Mouse (Mus musculus) liver, embryonic 13.5 days (tissue): ENCODE results near the gene Fbln1. TPM values are rescaled to one million over a fixed set of nuclear protein-coding genes. Genes with fewer than 3 reads are reported as not detected.

Experiments used
- ATAC-seq: fragments of 200-750 bp; cut with Nextera tagmentation; 2 replicates; pipeline ENCODE4 v1.8.0; 2017; ENCODE audit warnings: low read depth, mild to moderate bottlenecking, moderate number of reproducible peaks, moderate library complexity
- DNase-seq: peaks from one replicate; pipeline ENCODE4 v3.0.0; 2022
- H3K27ac ChIP-seq: fragments of 300-500 bp; sonication (generic); 2 replicates; pipeline ENCODE4 v1.5.1; 2015; ENCODE audit warnings: moderate library complexity, mild to moderate bottlenecking, inconsistent platforms
- H3K27me3 ChIP-seq: fragments of 300-500 bp; sonication (generic); 2 replicates; pipeline ENCODE4 v1.6.1; 2015; ENCODE audit warnings: mild to moderate bottlenecking, inconsistent platforms
- H3K36me3 ChIP-seq: fragments of 300-500 bp; sonication (generic); 2 replicates; pipeline ENCODE4 v1.6.1; 2015; ENCODE audit warnings: mild to moderate bottlenecking, inconsistent platforms
- H3K4me1 ChIP-seq: fragments of 300-500 bp; sonication (generic); replicated peaks from 2 replicates; pipeline ENCODE4 v1.6.1; 2015; ENCODE audit warnings: inconsistent platforms
- H3K4me2 ChIP-seq: fragments of 300-500 bp; sonication (generic); 2 replicates; pipeline ENCODE4 v1.6.1; 2015; ENCODE audit warnings: inconsistent platforms, mild to moderate bottlenecking, moderate library complexity
- H3K4me3 ChIP-seq: fragments of 300-500 bp; sonication (generic); replicated peaks from 2 replicates; pipeline ENCODE4 v1.5.1; 2015; ENCODE audit warnings: mild to moderate bottlenecking, inconsistent platforms
- H3K9ac ChIP-seq: fragments of 300-500 bp; sonication (generic); 2 replicates; pipeline ENCODE4 v1.6.1; 2015; ENCODE audit warnings: mild to moderate bottlenecking, inconsistent platforms
- H3K9me3 ChIP-seq: fragments of 300-500 bp; sonication (generic); replicated peaks from 2 replicates; pipeline ENCODE4 v1.6.1; 2016; ENCODE audit warnings: inconsistent platforms
- WGBS: fragments of 180-500 bp; shearing (Covaris S2); methylation state at CpG from one replicate; pipeline ENCODE4 v1.1.7; 2015; ENCODE audit not compliant: insufficient replicate concordance; 5-methylcytosine and 5-hydroxymethylcytosine counted together
- polyA plus RNA-seq: library from polyadenylated mRNA; unstranded; fragments of >200 nt; fragmentation: Nextera tagmentation; extraction: Ambion mirVana; gene quantifications from 2 replicates; pipeline ENCODE4 v1.2.1, GENCODE M21; 2015

The Fbln1 gene
- polyA plus RNA-seq, 1 experiment from 2014 or later: 10.4 TPM

DNA sequence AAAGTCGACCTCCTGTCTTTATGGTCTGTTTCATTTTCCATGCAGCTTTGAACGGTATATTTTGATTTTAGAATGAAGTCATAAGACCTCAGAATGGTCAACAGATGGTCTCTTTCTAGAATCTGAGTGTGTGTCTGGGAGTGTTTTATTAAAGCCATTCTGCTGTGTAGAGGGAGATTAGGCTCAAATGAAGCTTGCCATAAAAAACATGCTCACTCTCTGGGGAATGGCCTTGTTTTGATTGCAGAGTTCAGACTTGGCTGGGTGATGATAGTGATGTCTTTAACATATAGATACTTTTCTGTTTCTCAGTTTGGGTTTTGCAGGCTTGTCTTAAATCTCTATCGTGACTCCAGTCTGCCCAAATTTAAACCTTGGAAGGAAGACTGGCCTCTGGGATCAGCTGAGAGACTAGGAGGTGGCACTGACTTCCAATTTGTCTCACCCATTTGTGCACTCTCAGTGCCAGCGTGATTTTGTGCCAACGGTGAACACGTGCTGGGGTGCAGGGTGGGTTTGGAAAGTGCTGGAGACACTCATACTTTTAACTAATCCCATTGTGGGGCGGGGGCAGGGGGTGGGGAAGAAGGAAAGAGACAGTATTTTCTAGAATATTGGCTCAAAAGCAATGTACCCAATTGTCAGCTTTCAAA, 26.1 kb upstream of the Fbln1 start:
- no peak for DNase-seq
- H3K4me1 ChIP-seq: no peaks in the 10 kb centered on the region
- no peak overlapping the region for H3K27ac ChIP-seq
- no peaks in the 10 kb centered on the region for H3K9me3 ChIP-seq
- whole genome bisulfite sequencing: 59% methylated on average over 7 of the region's 7 CpGs
- no peaks in the 10 kb centered on the region for H3K27me3 ChIP-seq
- H3K4me2 ChIP-seq: no peak overlapping the region
- H3K9ac ChIP-seq: no peak overlapping the region
- ATAC-seq: no peak
- no peaks in the 10 kb centered on the region for H3K36me3 ChIP-seq
- H3K4me3 ChIP-seq: no peak overlapping the region

DNA sequence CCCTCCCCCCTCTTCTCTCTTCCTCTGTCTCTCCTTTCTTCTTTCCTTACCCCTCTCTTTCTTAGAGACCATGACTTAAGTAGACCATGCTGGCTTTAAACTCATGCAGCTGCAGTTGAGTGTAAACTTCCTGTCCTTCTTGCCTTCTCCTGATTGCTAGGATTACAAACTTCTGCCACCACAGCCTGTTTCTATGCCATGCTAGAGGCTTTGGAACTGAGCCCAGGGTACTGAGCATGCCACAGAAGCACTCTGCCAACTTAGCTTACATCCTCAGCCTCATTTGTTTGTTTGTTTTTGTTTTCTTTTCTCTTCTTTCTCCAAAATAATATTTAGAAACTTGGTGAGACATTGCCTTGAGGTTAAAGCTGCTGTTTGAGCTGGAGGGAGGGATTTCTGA, 25.4 kb upstream of the Fbln1 start:
- Histone ChIP-seq H3K4me1 (no peaks in the 10 kb centered on the region), H3K9ac (no peak overlapping the region), H3K4me2 (no peak overlapping the region), H3K27ac (no peak overlapping the region), H3K36me3 (no peaks in the 10 kb centered on the region), H3K4me3 (no peak overlapping the region), H3K27me3 (no peaks in the 10 kb centered on the region), H3K9me3 (no peaks in the 10 kb centered on the region)
- DNase-seq: no peak
- ATAC-seq: no peak

DNA sequence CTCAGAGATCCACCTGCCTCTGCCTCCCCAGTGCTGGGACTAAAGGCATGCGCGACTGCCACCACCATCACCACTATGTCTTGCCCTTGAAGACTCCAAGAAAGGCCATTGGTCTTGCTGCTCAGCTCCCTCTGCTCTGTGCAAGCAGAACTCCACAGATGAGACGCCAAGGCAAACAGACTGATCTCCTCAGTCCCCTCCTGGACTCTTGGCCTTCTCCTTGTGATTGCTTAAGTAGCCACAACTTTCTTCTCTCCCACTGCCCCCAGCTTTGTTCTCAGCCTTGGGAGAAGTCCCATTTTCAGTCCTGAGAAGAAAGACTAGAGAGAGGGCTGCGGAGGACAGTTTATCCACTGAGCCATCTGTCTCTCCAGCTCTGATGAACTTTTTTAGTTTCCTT, 23.7 kb upstream of the Fbln1 start:
- ATAC-seq (no peak), DNase-seq (no peak)
- H3K4me3 ChIP-seq: no peak overlapping the region
- no peak overlapping the region for H3K27ac ChIP-seq
- H3K4me1 ChIP-seq: no peaks in the 10 kb centered on the region
- H3K4me2 ChIP-seq: no peak overlapping the region
- H3K36me3 ChIP-seq: no peaks in the 10 kb centered on the region
- no peak overlapping the region for H3K9ac ChIP-seq
- WGBS: 67% methylated on average over 4 of the region's 4 CpGs
- no peaks in the 10 kb centered on the region for H3K9me3 ChIP-seq
- no peaks in the 10 kb centered on the region for H3K27me3 ChIP-seq

DNA sequence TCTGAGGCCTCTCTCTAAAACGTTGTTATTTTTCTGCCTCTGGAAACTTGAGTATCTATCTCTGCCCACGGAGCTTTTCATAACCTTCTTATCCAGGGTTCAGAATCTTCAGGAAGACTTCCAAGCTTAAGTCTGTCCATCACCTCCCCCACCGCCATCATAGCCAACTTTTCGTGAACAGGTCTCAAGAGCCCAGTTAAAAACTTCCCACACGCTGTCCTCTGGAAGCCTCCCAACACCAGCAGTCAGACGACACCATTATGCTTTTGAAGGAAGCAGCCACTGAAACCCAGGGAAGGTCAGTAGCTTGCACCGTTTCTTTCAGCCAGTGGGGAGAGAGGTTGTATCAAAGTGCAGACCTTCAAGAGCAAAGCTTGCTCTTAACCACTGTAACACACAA, 18.8 kb upstream of the Fbln1 start:
- Histone ChIP-seq H3K9me3 (no peaks in the 10 kb centered on the region), H3K36me3 (no peaks in the 10 kb centered on the region), H3K27ac (no peak overlapping the region), H3K27me3 (no peaks in the 10 kb centered on the region), H3K4me3 (no peak overlapping the region), H3K4me1 (no peaks in the 10 kb centered on the region), H3K9ac (no peak overlapping the region), H3K4me2 (no peak overlapping the region)
- no peak for ATAC-seq
- 68% methylated on average over 7 of the region's 7 CpGs for WGBS
- no peak for DNase-seq

DNA sequence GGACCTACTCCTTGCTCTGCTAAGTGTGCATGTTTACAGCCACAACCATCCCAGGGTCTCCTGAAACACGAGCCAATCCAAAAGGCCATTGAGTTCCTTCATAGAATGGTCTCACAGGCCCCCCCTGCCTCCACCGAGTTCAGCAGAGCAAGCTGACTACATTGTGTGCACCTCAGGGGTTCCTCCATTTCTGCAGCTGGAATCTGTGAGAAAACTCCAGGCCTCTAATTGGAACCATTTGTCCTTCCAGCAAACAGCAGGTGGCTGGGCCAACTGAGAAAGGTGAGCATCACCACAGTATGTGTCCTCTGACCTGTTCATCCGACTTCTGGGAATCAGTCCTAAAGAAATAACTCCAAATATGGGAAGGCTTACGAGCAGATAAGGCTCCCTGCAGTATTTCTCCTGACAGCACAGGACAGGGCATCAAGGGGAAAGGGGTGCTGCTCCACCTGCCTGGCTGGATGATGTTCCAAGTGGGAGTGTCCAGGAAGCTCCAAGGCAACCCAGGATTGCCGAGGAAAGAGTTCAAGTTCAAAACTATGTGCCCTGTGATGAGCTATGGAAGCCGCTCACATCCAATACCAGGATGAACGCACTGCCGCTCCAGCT, 17.5 kb upstream of the Fbln1 start:
- H3K27ac ChIP-seq: no peak overlapping the region
- H3K4me2 ChIP-seq: no peak overlapping the region
- no peaks in the 10 kb centered on the region for H3K4me1 ChIP-seq
- H3K9me3 ChIP-seq: no peaks in the 10 kb centered on the region
- no peaks in the 10 kb centered on the region for H3K27me3 ChIP-seq
- no peak for ATAC-seq
- DNase-seq: no peak
- 48% methylated on average over 8 of the region's 8 CpGs for WGBS
- H3K9ac ChIP-seq: no peak overlapping the region
- no peaks in the 10 kb centered on the region for H3K36me3 ChIP-seq
- H3K4me3 ChIP-seq: no peak overlapping the region

DNA sequence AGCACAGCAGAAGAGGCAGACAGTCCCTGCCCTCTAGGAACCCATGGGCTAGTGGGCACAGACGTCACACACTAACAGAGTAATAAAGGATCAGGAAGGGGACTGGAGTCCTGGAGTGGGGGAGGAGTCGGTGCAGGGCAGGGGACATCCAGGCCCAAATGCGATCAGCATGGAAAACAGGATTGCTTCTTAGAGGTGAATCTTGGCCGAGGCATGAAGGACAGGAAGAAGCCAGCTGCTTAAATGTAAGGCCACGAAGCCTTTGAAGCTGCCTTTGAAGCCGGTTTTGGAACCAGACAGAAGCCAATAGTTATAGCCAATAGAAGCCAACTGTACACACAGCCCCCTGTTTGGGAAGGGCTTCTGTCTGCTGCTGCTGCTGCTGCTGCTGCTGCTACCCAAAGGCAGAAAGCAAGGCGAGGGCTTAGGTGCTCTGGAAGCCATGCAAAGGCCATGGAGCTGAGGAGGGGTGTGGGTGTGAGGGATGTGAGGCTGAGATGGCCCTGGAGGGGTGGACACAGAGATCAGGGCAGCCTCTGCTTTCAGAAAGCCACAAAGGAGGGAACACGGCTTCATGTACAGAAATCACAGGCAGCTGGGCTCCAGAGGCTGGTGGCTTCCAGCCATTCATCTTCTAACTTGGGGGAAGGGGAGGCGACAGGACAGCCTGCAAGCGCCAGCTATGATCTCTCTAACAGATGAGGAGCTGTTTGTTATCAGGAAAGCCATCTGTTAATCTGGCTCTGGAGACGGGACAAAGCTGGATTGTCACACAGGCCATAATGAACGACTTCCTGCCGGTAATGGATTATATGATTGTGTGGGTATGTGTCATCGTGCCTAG, 5.1 kb upstream of the Fbln1 start:
- Histone ChIP-seq H3K4me2 (no peak overlapping the region), H3K36me3 (no peaks in the 10 kb centered on the region), H3K9me3 (no peaks in the 10 kb centered on the region), H3K27me3 (peaks cover 22% of the 10 kb centered on the region), H3K4me1 (0 out of 2 replicates have a peak, but pooled peaks cover 3% of the 10 kb centered on the region), H3K27ac (no peak overlapping the region), H3K4me3 (no peak overlapping the region), H3K9ac (no peak overlapping the region)
- ATAC-seq (no peak), DNase-seq (no peak)
- WGBS: 28% methylated on average over 14 of the region's 14 CpGs

DNA sequence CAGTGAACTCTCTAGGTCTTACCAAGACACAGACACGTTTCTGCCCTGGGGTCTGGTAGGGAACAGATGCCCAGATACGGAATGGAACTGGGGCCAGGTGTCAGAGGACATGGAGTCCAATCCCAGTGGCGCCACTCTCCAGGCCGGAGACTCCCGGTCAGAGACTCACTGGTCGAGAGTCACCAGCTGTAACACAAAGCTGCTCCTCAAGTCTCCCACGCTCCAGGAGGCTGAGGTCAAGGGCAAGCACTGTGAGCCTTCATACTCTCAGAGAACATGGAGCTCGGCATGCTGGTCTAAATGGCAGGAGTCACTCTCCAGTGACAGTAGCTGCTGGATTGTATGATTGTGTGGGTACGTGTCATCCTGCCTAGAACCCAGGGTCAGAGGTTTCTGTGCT, 3.5 kb upstream of the Fbln1 start:
- Histone ChIP-seq H3K36me3 (no peaks in the 10 kb centered on the region), H3K4me3 (no peak overlapping the region), H3K4me2 (no peak overlapping the region), H3K27me3 (peaks cover 38% of the 10 kb centered on the region), H3K9me3 (no peaks in the 10 kb centered on the region), H3K4me1 (peaks cover 18% of the 10 kb centered on the region), H3K27ac (no peak overlapping the region), H3K9ac (no peak overlapping the region)
- 66% methylated on average over 9 of the region's 9 CpGs for WGBS
- DNase-seq (no peak), ATAC-seq (no peak)

DNA sequence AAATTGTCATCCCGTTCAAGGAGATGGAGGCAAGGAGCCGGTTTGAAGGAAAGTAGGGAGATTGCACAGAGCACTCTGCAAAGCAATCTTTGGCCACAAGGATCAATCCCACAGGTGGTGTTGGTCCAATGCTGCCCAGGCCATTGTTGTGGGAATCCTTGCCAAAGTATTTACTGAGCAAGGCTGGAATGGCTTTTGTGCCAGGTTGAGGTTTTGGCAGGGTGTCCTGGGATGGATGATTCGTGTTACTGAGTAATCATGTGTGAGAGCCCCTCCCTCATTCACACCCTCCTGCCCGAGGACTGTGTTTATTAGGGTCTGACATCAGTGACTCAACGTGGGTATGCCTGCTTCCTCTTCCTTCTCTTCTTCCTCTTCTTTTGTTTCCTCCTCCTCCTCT, 3.0 kb upstream of the Fbln1 start:
- Histone ChIP-seq H3K9ac (no peak overlapping the region), H3K27me3 (peaks cover 42% of the 10 kb centered on the region), H3K4me3 (no peak overlapping the region), H3K36me3 (no peaks in the 10 kb centered on the region), H3K4me1 (peaks cover 20% of the 10 kb centered on the region), H3K9me3 (no peaks in the 10 kb centered on the region), H3K4me2 (no peak overlapping the region), H3K27ac (no peak overlapping the region)
- 30% methylated on average over 5 of the region's 5 CpGs for WGBS
- ATAC-seq (no peak), DNase-seq (no peak)

DNA sequence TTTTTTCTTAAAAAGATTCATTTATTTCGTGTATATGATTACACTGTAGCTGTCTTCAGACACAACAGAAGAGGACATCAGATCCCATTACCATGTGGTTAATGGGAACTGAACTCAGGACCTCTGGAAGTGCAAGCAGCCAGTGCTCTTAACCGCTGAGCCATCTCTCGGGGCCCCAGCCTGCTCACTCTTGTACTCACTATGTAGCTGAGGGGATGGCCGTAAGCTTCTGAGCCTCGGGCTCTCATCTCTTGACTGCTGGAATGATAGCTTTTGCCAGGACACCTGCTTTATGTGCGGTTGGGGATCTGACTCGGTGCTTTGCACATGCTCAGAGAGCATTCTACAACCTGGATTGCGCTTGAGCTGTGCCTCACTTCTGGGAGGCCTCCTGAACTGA, 1.4 kb upstream of the Fbln1 start:
- DNase-seq: no peak
- peaks cover 42% of the 10 kb centered on the region for H3K27me3 ChIP-seq
- H3K36me3 ChIP-seq: no peaks in the 10 kb centered on the region
- H3K27ac ChIP-seq: no peak overlapping the region
- H3K4me2 ChIP-seq: no peak overlapping the region
- no peak for ATAC-seq
- 49% methylated on average over 8 of the region's 8 CpGs for WGBS
- H3K9me3 ChIP-seq: 0 out of 2 replicates have a peak, but pooled peaks cover under 1% of the 10 kb centered on the region
- H3K4me1 ChIP-seq: peaks cover 24% of the 10 kb centered on the region
- H3K4me3 ChIP-seq: no peak overlapping the region
- no peak overlapping the region for H3K9ac ChIP-seq

DNA sequence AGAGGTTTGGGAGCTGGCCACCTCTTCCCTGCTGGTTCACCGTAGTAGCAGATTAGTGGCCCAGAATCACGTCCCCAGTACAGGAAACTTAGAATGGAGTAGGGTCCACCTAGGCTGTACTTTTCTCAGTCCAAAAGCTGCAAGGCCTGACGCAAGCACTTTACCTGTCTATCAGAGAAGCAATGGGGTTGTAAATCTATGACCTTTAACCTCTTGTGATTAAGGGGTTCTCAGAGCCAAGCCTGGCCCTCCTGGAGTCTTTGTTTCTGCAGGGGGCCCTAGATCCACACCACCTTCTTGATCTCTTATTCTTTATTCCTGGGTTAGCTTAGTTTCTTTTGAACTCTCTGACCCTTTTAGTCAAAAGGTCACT, 940 bp downstream of the Fbln1 start:
- Histone ChIP-seq H3K9me3 (0 out of 2 replicates have a peak, but pooled peaks cover 7% of the 10 kb centered on the region), H3K27ac (no peak overlapping the region), H3K4me1 (peaks cover 24% of the 10 kb centered on the region), H3K4me2 (peak overlapping the region; percentile 71), H3K9ac (peak overlapping the region; percentile 52; the same call in 1 of the 2 replicates), H3K27me3 (peaks cover 37% of the 10 kb centered on the region), H3K4me3 (peak overlapping the region; percentile 57), H3K36me3 (no peaks in the 10 kb centered on the region)
- ATAC-seq: no peak
- no peak for DNase-seq
- 33% methylated on average over 3 of the region's 3 CpGs for WGBS

DNA sequence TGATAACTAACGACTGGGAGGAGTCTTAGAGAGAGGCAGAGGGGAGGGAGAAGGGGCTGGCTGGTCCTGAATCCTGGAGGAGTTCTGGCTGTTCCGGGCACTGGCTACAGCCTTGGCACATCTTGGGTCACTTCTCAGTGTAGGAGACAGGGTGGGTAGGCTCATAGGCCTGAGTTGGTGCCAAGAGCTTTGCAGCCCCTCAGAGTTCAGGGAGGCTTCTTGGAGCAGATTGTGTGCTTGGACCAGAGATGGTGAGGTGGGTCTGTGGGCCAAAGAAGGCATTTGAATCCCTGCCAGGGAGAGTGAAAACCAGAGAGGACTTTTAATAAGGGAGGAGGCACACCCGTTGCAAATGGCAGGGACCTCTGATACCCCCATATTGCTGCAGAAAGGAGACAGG, 1.3 kb downstream of the Fbln1 start:
- Histone ChIP-seq H3K27ac (no peak overlapping the region), H3K4me1 (peaks cover 24% of the 10 kb centered on the region), H3K9ac (no peak overlapping the region), H3K4me3 (no peak overlapping the region), H3K36me3 (no peaks in the 10 kb centered on the region), H3K4me2 (peak overlapping the region; percentile 71), H3K9me3 (0 out of 2 replicates have a peak, but pooled peaks cover 7% of the 10 kb centered on the region), H3K27me3 (peaks cover 34% of the 10 kb centered on the region)
- ATAC-seq: no peak
- WGBS: 32% methylated on average over 3 of the region's 3 CpGs
- no peak for DNase-seq
